12 mouse cellular contexts compared by ENCODE assay signal in genomic region chr9:41479854-41480749, GRCm38 (mm10).
A peak's percentile ranks its signal among the peaks of the same experiment; 100 is the strongest.
DNase-seq lines count a peak whose midpoint lies in the region; ATAC-seq lines count a peak whose summit lies in the region.
"Had no signal": no experiment of that assay in that cellular context is flagged by ENCODE, and none has a peak within 500 bp of the region (broad histone marks: within the 10 kb centered on the region; RNA-seq: fewer than 3 reads in every experiment).

No protein-coding gene starts in this region.

- DNase-seq in heart, adult 8-10 months (ENCODE audit: low spot score), result peak; percentile 55
- no peak for DNase-seq in heart, postnatal 4 days
- DNase-seq in urinary bladder, postnatal 25 days (ENCODE audit: low spot score), result peak; percentile 29
- DNase-seq in urinary bladder, adult 2 months (ENCODE audit: low spot score), result no peak
- peak; percentile 38 to 67 for DNase-seq in urinary bladder, postnatal 36 days (ENCODE audit: low spot score in 2 of 2)
- no peak for DNase-seq in cerebellum, postnatal 14 days
- DNase-seq: cerebellum, postnatal 10 days; gastrocnemius, postnatal 10 days; right cerebral cortex, postnatal 4 days had no signal

- peak; percentile 87 for ATAC-seq in granulocyte monocyte progenitor cell, adult 5-6 weeks (replicated peaks; ENCODE audit: poor library complexity, severe bottlenecking)
- no peak; the same call in 1 of the 2 replicates for ATAC-seq in frontal cortex, adult (ENCODE audit: low TSS enrichment)
- ATAC-seq: activated CD4-positive, CD25-positive, alpha-beta regulatory T cell, adult 4 months had no signal

Comparison
In these comparisons a context has a peak if more than half of its experiments do, and no peak if none do; other contexts are left out.
1. DNase-seq: peak in heart, adult 8-10 months (single experiment), urinary bladder, postnatal 25 days (single experiment) and urinary bladder, postnatal 36 days (2 of 2); none in heart, postnatal 4 days (single experiment), urinary bladder, adult 2 months (single experiment) and cerebellum, postnatal 14 days (0 of 2).